Mouse (Mus musculus) forebrain, postnatal 0 days (tissue): ENCODE results near the gene Slc25a31. TPM values are rescaled to one million over a fixed set of nuclear protein-coding genes. Genes with fewer than 3 reads are reported as not detected.

Experiments
- ATAC-seq: fragments of 200-750 bp; cut with Nextera tagmentation; 2 replicates; pipeline ENCODE4 v1.8.0; 2017; ENCODE audit warnings: mild to moderate bottlenecking, moderate library complexity
- DNase-seq: peaks from one replicate; pipeline ENCODE4 v3.0.0-alpha.2; 2015
- H3K27ac ChIP-seq: fragments of 300-500 bp; sonication (generic); 2 replicates; pipeline ENCODE4 v1.5.1; 2014; ENCODE audit warnings: low read depth, mild to moderate bottlenecking, antibody characterized with exemption, low read length, moderate library complexity, mixed read lengths
- H3K27me3 ChIP-seq: fragments of 300-500 bp; sonication (generic); 2 replicates; pipeline ENCODE4 v1.6.1; 2014; ENCODE audit warnings: mild to moderate bottlenecking, low read length, mixed read lengths; ENCODE audit not compliant: insufficient read depth
- H3K36me3 ChIP-seq: fragments of 300-500 bp; sonication (generic); 2 replicates; pipeline ENCODE4 v1.6.1; 2014; ENCODE audit warnings: mild to moderate bottlenecking, moderate library complexity; ENCODE audit not compliant: insufficient read depth
- H3K4me1 ChIP-seq: fragments of 300-500 bp; sonication (generic); 2 replicates; pipeline ENCODE4 v1.6.1; 2014; ENCODE audit warnings: antibody characterized with exemption; ENCODE audit not compliant: insufficient read depth
- H3K4me2 ChIP-seq: fragments of 300-500 bp; sonication (generic); 2 replicates; pipeline ENCODE4 v1.6.1; 2014; ENCODE audit warnings: low read depth, mild to moderate bottlenecking, moderate library complexity
- H3K4me3 ChIP-seq: fragments of 300-500 bp; sonication (generic); 2 replicates; pipeline ENCODE4 v1.5.1; 2014; ENCODE audit warnings: low read depth, low read length, mixed read lengths
- H3K9ac ChIP-seq: fragments of 300-500 bp; sonication (generic); 2 replicates; pipeline ENCODE4 v1.6.1; 2014; ENCODE audit warnings: mild to moderate bottlenecking
- H3K9me3 ChIP-seq: fragments of 300-500 bp; sonication (generic); 2 replicates; pipeline ENCODE4 v1.6.1; 2016; ENCODE audit warnings: low read length
- CTCF ChIP-seq: sonication (generic); IDR thresholded peaks from 2 replicates; pipeline ENCODE4 v1.5.1; 2016; ENCODE audit warnings: antibody characterized with exemption, control low read depth, low read depth
- WGBS: fragments of 180-500 bp; shearing (Covaris S2); extraction: QIAGEN DNeasy Blood & Tissue Kit; methylation state at CpG from one replicate; pipeline ENCODE4 v1.1.7; 2014; 5-methylcytosine and 5-hydroxymethylcytosine counted together
- polyA plus RNA-seq: library from polyadenylated mRNA; unstranded; fragments of >200 nt; fragmentation: Nextera tagmentation; extraction: Ambion mirVana; gene quantifications from 2 replicates; pipeline ENCODE4 v1.2.1, GENCODE M21; 2015
- total RNA-seq: library from RNA; depleted of rRNA; stranded (reverse); fragments of >200 nt; gene quantifications from 2 replicates; pipeline ENCODE4 v1.2.3, GENCODE M21; 2014

Slc25a31 gene
- total and polyA plus RNA-seq, 2 experiments from 2014 or later, result 0.05 to 0.16 TPM

DNA sequence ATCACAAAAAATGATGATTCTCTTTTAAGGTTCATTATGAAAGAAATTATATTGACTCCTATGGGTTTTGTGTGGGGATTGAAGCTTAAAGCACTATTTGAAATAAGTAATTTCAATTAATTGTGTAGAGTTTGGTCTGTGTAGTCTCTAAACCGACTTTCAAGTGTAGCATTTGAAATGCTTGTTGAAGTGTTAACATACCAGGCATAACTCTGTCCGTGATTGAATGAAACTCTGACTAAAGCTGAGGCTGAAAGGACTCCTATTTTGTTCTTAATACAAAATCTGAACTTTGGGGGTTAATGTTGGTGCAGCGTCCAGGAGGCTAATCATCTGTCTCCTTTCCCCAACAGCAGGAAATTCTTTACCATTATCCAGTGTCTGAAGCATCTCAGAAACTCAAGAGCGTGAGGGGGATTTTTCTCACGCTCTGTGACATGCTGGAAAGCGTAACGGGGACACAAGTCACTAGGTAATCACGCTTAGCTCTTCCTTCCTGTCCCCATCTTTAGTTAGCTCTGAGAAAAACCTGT, 33.7 kb upstream of the Slc25a31 start:
- no peaks in the 10 kb centered on the region for H3K9me3 ChIP-seq
- WGBS, result 25% methylated on average over 8 of the region's 8 CpGs
- H3K27me3 ChIP-seq, result no peaks in the 10 kb centered on the region

DNA sequence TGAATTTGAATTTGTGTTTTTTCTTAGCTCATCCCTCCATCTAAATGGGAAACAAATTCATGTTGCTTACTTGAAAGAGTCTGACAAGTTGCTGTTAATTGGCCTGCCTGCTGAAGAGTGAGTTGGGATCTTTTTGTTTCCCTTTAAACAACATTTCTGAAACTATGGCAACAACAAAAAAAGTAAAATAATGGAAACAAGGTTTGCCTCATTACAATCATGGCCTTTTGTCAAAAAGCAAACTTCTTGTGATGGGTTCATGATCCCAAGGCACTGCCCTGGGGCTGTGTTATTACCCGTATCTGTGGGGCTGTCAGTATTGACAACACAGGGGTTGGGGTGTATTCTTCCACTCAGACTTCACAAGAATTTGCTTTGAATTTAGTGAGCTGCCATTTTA, 29.8 kb upstream of the Slc25a31 start:
- Histone ChIP-seq H3K27me3 (no peaks in the 10 kb centered on the region), H3K27ac (no peak overlapping the region), H3K4me2 (no peak overlapping the region), H3K9ac (no peak overlapping the region), H3K4me1 (no peaks in the 10 kb centered on the region), H3K4me3 (no peak overlapping the region), H3K9me3 (no peaks in the 10 kb centered on the region), H3K36me3 (no peaks in the 10 kb centered on the region)
- no peak for TF ChIP-seq CTCF
- ATAC-seq (0 out of 2 replicates have a peak, but pooled peaks have one; percentile 18), DNase-seq (no peak)
- WGBS, result 10% methylated on average over 1 of the region's 1 CpGs

More for the DNA sequence above, 33.7 kb upstream of the Slc25a31 start:
- 0 out of 2 replicates have a peak, but pooled peaks cover 4% of the 10 kb centered on the region for H3K36me3 ChIP-seq
- no peak overlapping the region for H3K4me2 ChIP-seq
- H3K4me1 ChIP-seq, result no peaks in the 10 kb centered on the region
- no peak overlapping the region for H3K27ac ChIP-seq
- no peak overlapping the region for H3K4me3 ChIP-seq
- DNase-seq (no peak), ATAC-seq (no peak)
- TF ChIP-seq CTCF, result no peak
- no peak overlapping the region for H3K9ac ChIP-seq

DNA sequence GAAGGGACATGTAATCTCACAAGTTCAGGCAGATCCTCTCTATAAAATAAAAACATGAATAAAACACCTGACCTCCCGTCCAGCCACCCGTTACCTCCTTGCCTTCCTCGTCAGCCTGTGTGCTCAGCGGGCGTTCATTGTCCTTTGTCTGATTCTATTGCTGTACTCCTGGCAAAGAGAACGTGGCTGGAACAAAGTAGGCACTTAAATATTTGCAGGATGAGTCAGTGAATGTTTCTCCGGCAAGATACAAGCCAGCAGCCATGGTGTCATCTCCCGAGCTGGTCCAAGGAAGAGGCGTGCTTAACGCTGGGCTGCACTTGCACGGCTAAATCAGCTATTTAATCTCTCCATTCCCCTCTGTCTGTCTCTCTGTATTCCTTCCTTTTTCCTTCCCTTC, 26.3 kb upstream of the Slc25a31 start:
- Histone ChIP-seq H3K27ac (no peak overlapping the region), H3K4me2 (no peak overlapping the region), H3K4me1 (no peaks in the 10 kb centered on the region), H3K4me3 (no peak overlapping the region), H3K36me3 (no peaks in the 10 kb centered on the region), H3K27me3 (no peaks in the 10 kb centered on the region), H3K9ac (no peak overlapping the region), H3K9me3 (no peaks in the 10 kb centered on the region)
- WGBS, result 18% methylated on average over 11 of the region's 11 CpGs
- DNase-seq, result no peak
- no peak for TF ChIP-seq CTCF
- no peak for ATAC-seq

DNA sequence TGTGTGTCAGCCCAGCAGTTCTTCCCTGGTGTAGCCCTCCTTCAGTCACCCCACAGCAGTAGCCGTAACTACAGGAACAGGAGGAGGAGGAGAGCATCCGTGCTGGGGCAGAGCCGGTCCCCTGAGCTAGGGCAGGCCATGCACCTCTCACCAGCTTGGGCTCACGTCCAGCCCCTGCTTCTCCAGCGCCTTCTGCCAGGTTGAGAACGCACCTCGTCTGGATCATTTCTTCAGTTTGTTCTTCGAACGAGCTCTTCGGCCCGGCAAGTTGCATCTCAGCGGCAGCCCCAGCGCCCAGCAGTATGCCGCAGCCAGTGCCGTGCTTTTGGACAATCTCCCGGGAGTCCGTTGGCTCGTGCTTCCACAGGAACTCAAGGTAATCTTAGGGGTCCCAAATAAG, 25.5 kb upstream of the Slc25a31 start:
- Histone ChIP-seq H3K9ac (no peak overlapping the region), H3K9me3 (no peaks in the 10 kb centered on the region), H3K36me3 (no peaks in the 10 kb centered on the region), H3K27me3 (no peaks in the 10 kb centered on the region), H3K4me1 (no peaks in the 10 kb centered on the region), H3K4me2 (0 out of 2 replicates have a peak overlapping the region, but pooled peaks have one; percentile 3), H3K4me3 (no peak overlapping the region), H3K27ac (no peak overlapping the region)
- no peak for TF ChIP-seq CTCF
- DNase-seq, result no peak
- WGBS, result 78% methylated on average over 18 of the region's 18 CpGs
- no peak for ATAC-seq

- peak; percentile 39 for DNase-seq
- Histone ChIP-seq H3K27me3 (no peaks in the 10 kb centered on the region), H3K27ac (no peak overlapping the region), H3K4me3 (no peak overlapping the region), H3K9me3 (no peaks in the 10 kb centered on the region), H3K36me3 (no peaks in the 10 kb centered on the region), H3K9ac (no peak overlapping the region), H3K4me2 (no peak overlapping the region), H3K4me1 (no peaks in the 10 kb centered on the region)
- no peak for ATAC-seq
- 17% methylated on average over 3 of the region's 3 CpGs for WGBS
- TF ChIP-seq CTCF, result no peak
These were observed 22.7 kb upstream of the Slc25a31 start for GRCm38 (mm10) chr3:40685855-40686515.

DNA sequence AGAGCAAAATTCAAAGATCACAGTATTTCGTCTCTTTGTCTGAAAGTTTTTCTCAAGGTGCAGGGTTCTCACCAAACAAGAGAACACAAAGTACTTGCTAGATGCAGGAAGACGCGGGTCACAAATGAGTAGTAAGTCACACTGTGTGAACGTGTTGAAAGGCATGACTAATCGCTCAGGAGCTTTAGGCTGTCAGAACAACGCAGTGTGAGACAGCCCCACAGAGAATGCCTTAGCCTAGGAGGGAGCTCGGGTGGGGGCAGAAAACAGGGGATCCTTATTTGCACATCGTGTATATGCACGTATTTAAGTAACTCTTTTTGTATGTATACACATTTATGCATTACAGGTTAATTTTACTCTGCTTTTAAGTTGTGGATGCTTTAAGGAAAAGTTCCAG, 21.8 kb upstream of the Slc25a31 start:
- 12% methylated on average over 9 of the region's 9 CpGs for WGBS
- Histone ChIP-seq H3K4me2 (no peak overlapping the region), H3K9ac (no peak overlapping the region), H3K9me3 (no peaks in the 10 kb centered on the region), H3K4me3 (no peak overlapping the region), H3K36me3 (no peaks in the 10 kb centered on the region), H3K4me1 (no peaks in the 10 kb centered on the region), H3K27me3 (no peaks in the 10 kb centered on the region), H3K27ac (no peak overlapping the region)
- DNase-seq (no peak), ATAC-seq (no peak)
- no peak for TF ChIP-seq CTCF

DNA sequence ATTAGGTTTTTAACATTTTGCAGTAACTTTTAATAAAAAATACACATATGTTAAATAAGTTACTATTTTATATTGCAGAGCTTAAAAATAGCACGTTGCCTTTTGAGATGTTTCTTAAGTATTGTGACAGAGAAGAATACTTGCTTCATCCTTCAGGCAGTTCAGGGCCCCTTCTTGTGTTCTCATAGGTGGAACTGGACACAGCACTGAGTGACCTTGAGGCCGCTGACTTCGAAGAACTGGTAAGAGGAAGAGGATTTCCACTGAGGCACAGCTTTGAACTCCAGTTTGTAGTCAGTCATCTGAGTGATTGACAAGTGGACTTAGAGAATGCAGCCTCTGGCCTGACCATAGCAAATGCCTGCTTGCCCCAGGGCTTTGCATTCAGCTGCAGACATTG, 21.1 kb upstream of the Slc25a31 start:
- Histone ChIP-seq H3K36me3 (no peaks in the 10 kb centered on the region), H3K9me3 (no peaks in the 10 kb centered on the region), H3K4me1 (no peaks in the 10 kb centered on the region), H3K27me3 (no peaks in the 10 kb centered on the region), H3K4me3 (no peak overlapping the region), H3K9ac (no peak overlapping the region), H3K4me2 (no peak overlapping the region), H3K27ac (no peak overlapping the region)
- ATAC-seq (no peak), DNase-seq (no peak)
- no peak for TF ChIP-seq CTCF
- 67% methylated on average over 3 of the region's 3 CpGs for WGBS
